Mouse (Mus musculus) forebrain, embryonic 11.5 days (tissue): ENCODE measurements around the gene Sh3pxd2a. TPM values are rescaled to one million over a fixed set of nuclear protein-coding genes. Genes with fewer than 3 reads are reported as not detected.
A peak's percentile ranks its signal among the peaks of the same experiment; 100 is the strongest.

Experiments used
- ATAC-seq: fragments of 200-750 bp; cut with Nextera tagmentation; replicated peaks from 2 replicates; pipeline ENCODE4 v1.8.0; 2017; ENCODE audit warnings: moderate TSS enrichment; ENCODE audit not compliant: low FRiP score
- DNase-seq: peaks from one replicate; pipeline ENCODE4 v3.0.0-alpha.2; 2017; ENCODE audit warnings: low spot score
- H3K27ac ChIP-seq: fragments of 300-500 bp; sonication (generic); 2 replicates; pipeline ENCODE4 v1.5.1; 2014; ENCODE audit warnings: low read depth, low read length
- H3K27me3 ChIP-seq: fragments of 300-500 bp; sonication (generic); 2 replicates; pipeline ENCODE4 v1.6.1; 2014; ENCODE audit warnings: mild to moderate bottlenecking, low read length, mixed read lengths; ENCODE audit not compliant: control insufficient read depth, insufficient read depth
- H3K36me3 ChIP-seq: fragments of 300-500 bp; sonication (generic); 2 replicates; pipeline ENCODE4 v1.6.1; 2014; ENCODE audit warnings: mild to moderate bottlenecking, low read length, moderate library complexity, mixed read lengths; ENCODE audit not compliant: control insufficient read depth, insufficient read depth
- H3K4me1 ChIP-seq: fragments of 300-500 bp; sonication (generic); replicated peaks from 2 replicates; pipeline ENCODE4 v1.6.1; 2014; ENCODE audit warnings: low read length, mixed read lengths; ENCODE audit not compliant: control insufficient read depth, insufficient read depth
- H3K4me2 ChIP-seq: fragments of 300-500 bp; sonication (generic); 2 replicates; pipeline ENCODE4 v1.6.1; 2014; ENCODE audit warnings: low read depth, mild to moderate bottlenecking, low read length, moderate library complexity, mixed read lengths; ENCODE audit not compliant: severe bottlenecking
- H3K4me3 ChIP-seq: fragments of 300-500 bp; sonication (generic); 2 replicates; pipeline ENCODE4 v1.5.1; 2014; ENCODE audit warnings: low read depth, low read length
- H3K9ac ChIP-seq: fragments of 300-500 bp; sonication (generic); 2 replicates; pipeline ENCODE4 v1.6.1; 2014; ENCODE audit warnings: low read length
- H3K9me3 ChIP-seq: fragments of 300-500 bp; sonication (generic); 2 replicates; pipeline ENCODE4 v1.6.1; 2016; ENCODE audit warnings: low read length, mixed read lengths; ENCODE audit not compliant: control insufficient read depth
- WGBS: fragments of 180-500 bp; shearing (Covaris S2); extraction: QIAGEN DNeasy Blood & Tissue Kit; methylation state at CpG from one replicate; pipeline ENCODE4 v1.1.7; 2014; 5-methylcytosine and 5-hydroxymethylcytosine counted together
- polyA plus RNA-seq: library from polyadenylated mRNA; unstranded; fragments of >200 nt; fragmentation: Nextera tagmentation; extraction: Ambion mirVana; gene quantifications from 2 replicates; pipeline ENCODE4 v1.2.1, GENCODE M21; 2014

Gene Sh3pxd2a
- polyA plus RNA-seq, 1 experiment from 2014 or later: 5.2 TPM

GRCm38 (mm10) chr19:47269729-47270128 is 194.5 kb downstream of the Sh3pxd2a start:
- no peak overlapping the region for H3K9ac ChIP-seq
- no peak for DNase-seq

GRCm38 (mm10) chr19:47267066-47267465 is 197.1 kb downstream of the Sh3pxd2a start:
- ATAC-seq (no peak), DNase-seq (no peak)
- Histone ChIP-seq H3K4me3 (no peak overlapping the region), H3K4me2 (no peak overlapping the region), H3K36me3 (no peaks in the 10 kb centered on the region; the same call in 1 of the 2 replicates), H3K4me1 (no peaks in the 10 kb centered on the region), H3K9me3 (no peaks in the 10 kb centered on the region), H3K27me3 (no peaks in the 10 kb centered on the region), H3K27ac (no peak overlapping the region), H3K9ac (no peak overlapping the region)
- 90% methylated on average over 21 of the region's 21 CpGs for WGBS

More at GRCm38 (mm10) chr19:47269729-47270128, 194.5 kb downstream of the Sh3pxd2a start:
- Histone ChIP-seq H3K36me3 (no peaks in the 10 kb centered on the region; the same call in 1 of the 2 replicates), H3K9me3 (no peaks in the 10 kb centered on the region), H3K4me2 (no peak overlapping the region), H3K27ac (no peak overlapping the region), H3K4me1 (no peaks in the 10 kb centered on the region), H3K4me3 (no peak overlapping the region), H3K27me3 (no peaks in the 10 kb centered on the region)
- no peak for ATAC-seq
- WGBS: 48% methylated on average over 8 of the region's 8 CpGs

GRCm38 (mm10) chr19:47266070-47266801 is 198.0 kb downstream of the Sh3pxd2a start:
- no peak overlapping the region for H3K27ac ChIP-seq
- WGBS: 92% methylated on average over 18 of the region's 18 CpGs
- ATAC-seq: no peak

GRCm38 (mm10) chr19:47264322-47265092 is 199.7 kb downstream of the Sh3pxd2a start:
- Histone ChIP-seq H3K4me3 (no peak overlapping the region), H3K4me2 (no peak overlapping the region), H3K9me3 (no peaks in the 10 kb centered on the region), H3K36me3 (no peaks in the 10 kb centered on the region; the same call in 1 of the 2 replicates), H3K9ac (no peak overlapping the region), H3K27ac (no peak overlapping the region), H3K27me3 (no peaks in the 10 kb centered on the region), H3K4me1 (no peaks in the 10 kb centered on the region)
- DNase-seq (peak; percentile 87), ATAC-seq (peak; percentile 53)
- WGBS: 45% methylated on average over 11 of the region's 11 CpGs

More at GRCm38 (mm10) chr19:47266070-47266801, 198.0 kb downstream of the Sh3pxd2a start:
- Histone ChIP-seq H3K9ac (no peak overlapping the region), H3K36me3 (no peaks in the 10 kb centered on the region; the same call in 1 of the 2 replicates), H3K4me2 (no peak overlapping the region), H3K4me1 (no peaks in the 10 kb centered on the region), H3K9me3 (no peaks in the 10 kb centered on the region), H3K4me3 (no peak overlapping the region), H3K27me3 (no peaks in the 10 kb centered on the region)
- no peak for DNase-seq

GRCm38 (mm10) chr19:47263621-47264020 is 200.6 kb downstream of the Sh3pxd2a start:
- Histone ChIP-seq H3K36me3 (no peaks in the 10 kb centered on the region; the same call in 1 of the 2 replicates), H3K4me2 (no peak overlapping the region), H3K4me3 (no peak overlapping the region), H3K9ac (no peak overlapping the region), H3K4me1 (no peaks in the 10 kb centered on the region), H3K27me3 (no peaks in the 10 kb centered on the region), H3K9me3 (no peaks in the 10 kb centered on the region), H3K27ac (no peak overlapping the region)
- ATAC-seq (no peak), DNase-seq (no peak)
- WGBS: 92% methylated on average over 8 of the region's 8 CpGs

GRCm38 (mm10) chr19:47261196-47261595 is 203.0 kb downstream of the Sh3pxd2a start:
- WGBS: 89% methylated on average over 8 of the region's 8 CpGs
- Histone ChIP-seq H3K4me3 (no peak overlapping the region), H3K9me3 (no peaks in the 10 kb centered on the region), H3K27me3 (no peaks in the 10 kb centered on the region), H3K9ac (no peak overlapping the region), H3K27ac (no peak overlapping the region), H3K4me1 (no peaks in the 10 kb centered on the region), H3K36me3 (no peaks in the 10 kb centered on the region), H3K4me2 (no peak overlapping the region)
- no peak for ATAC-seq
- no peak for DNase-seq

- no peaks in the 10 kb centered on the region for H3K4me1 ChIP-seq
- H3K27ac ChIP-seq: no peak overlapping the region
- H3K9me3 ChIP-seq: no peaks in the 10 kb centered on the region
- H3K27me3 ChIP-seq: no peaks in the 10 kb centered on the region
- whole genome bisulfite sequencing: 1% methylated on average over 5 of the region's 5 CpGs
- H3K36me3 ChIP-seq: no peaks in the 10 kb centered on the region
- no peak overlapping the region for H3K4me3 ChIP-seq
- H3K4me2 ChIP-seq: no peak overlapping the region
- no peak overlapping the region for H3K9ac ChIP-seq
- peak; percentile 65 for ATAC-seq
- peak; percentile 68 for DNase-seq
Observed at GRCm38 (mm10) chr19:47259581-47259980, 204.6 kb downstream of the Sh3pxd2a start.

- Histone ChIP-seq H3K27ac (no peak overlapping the region), H3K36me3 (no peaks in the 10 kb centered on the region), H3K4me2 (no peak overlapping the region), H3K9ac (no peak overlapping the region), H3K9me3 (no peaks in the 10 kb centered on the region), H3K4me3 (no peak overlapping the region), H3K4me1 (peaks cover 5% of the 10 kb centered on the region; the same call in 1 of the 2 replicates), H3K27me3 (peaks cover 23% of the 10 kb centered on the region)
- no peak for DNase-seq
- no peak for ATAC-seq
- WGBS: 86% methylated on average over 6 of the region's 6 CpGs
Observed at GRCm38 (mm10) chr19:47255919-47256318, 208.3 kb downstream of the Sh3pxd2a start.
